Mouse (Mus musculus): Measurements from ENCODE around the gene Stx8. TPM values are rescaled to one million over a fixed set of nuclear protein-coding genes. Genes with fewer than 3 reads are reported as not detected.
A peak's percentile ranks its signal among the peaks of the same experiment; 100 is the strongest.

Stx8 gene
- polyA plus RNA-seq, 1 experiment from 2014 or later = 67.6 TPM

DNA sequence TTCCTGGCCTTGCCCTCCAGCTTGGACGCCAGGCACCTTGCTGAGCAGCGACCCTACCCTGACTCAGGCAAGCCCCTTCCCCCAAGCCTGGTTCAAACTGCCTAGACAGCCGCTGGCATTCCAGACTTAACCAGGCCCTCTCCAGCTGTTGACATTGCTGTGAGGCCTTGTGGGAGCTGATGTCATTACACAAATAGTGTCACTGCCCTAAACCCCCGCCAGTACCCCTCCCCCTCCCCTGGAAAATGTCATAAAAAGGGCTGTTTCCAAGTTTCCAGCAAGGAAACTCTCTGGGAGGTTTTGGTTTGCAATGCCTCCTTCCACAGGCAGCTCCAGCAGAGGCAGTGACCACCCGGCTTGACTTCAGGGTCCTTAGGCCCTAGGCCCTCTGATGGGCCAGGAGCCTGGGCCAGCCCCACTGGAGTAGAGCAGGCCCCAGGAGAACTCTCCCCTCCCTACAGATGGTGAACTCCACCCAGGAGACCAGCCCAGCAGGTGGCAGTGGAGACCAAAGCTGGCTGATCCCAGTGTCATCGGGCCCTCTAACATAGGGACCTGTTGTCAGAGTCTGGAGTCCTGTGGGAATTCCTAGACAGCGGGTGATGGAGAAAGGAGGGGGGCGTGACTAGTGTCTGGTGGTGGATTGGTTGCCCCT lies 246.1 kb downstream of the Stx8 start:
- Histone ChIP-seq H3K36me3 (no peaks in the 10 kb centered on the region), H3K27ac (replicated peaks) (no peak overlapping the region), H3K4me1 (peaks cover 20% of the 10 kb centered on the region), H3K4me2 (replicated peaks) (no peak overlapping the region), H3K4me3 (no peak overlapping the region), H3K27me3 (no peaks in the 10 kb centered on the region), H3K9me3 (no peaks in the 10 kb centered on the region), H3K9ac (replicated peaks) (no peak overlapping the region)
- WGBS = 66% methylated on average over 8 of the region's 8 CpGs
- no peak for ATAC-seq (replicated peaks)

DNA sequence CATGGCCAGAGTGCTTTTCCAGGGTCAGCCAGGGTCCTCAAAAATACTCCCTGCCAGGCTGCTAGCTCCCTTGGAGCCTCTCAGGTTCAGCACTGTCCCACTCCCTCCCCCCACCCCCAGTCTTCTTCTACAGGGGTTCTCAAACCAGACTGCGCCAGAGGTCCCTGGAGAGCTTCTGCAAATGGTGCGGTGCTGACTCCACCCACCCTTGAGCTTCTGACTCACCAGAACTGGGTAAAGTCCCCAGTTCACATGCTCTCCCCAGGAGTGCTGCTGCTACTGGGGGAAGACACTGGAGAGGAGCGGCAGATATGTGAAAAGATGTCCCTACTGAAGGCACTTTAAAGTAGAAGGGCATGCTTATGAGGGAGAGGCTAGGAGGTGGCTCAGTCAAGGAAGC lies 247.9 kb downstream of the Stx8 start:
- H3K27me3 ChIP-seq = no peaks in the 10 kb centered on the region
- no peak for ATAC-seq (replicated peaks)
- H3K36me3 ChIP-seq = no peaks in the 10 kb centered on the region
- no peak overlapping the region for H3K9ac ChIP-seq (replicated peaks)
- 83% methylated on average over 3 of the region's 3 CpGs for whole genome bisulfite sequencing
- H3K4me1 ChIP-seq = peaks cover 20% of the 10 kb centered on the region
- H3K4me3 ChIP-seq = no peak overlapping the region
- no peak overlapping the region for H3K27ac ChIP-seq (replicated peaks)
- H3K4me2 ChIP-seq (replicated peaks) = no peak overlapping the region
- H3K9me3 ChIP-seq = no peaks in the 10 kb centered on the region

DNA sequence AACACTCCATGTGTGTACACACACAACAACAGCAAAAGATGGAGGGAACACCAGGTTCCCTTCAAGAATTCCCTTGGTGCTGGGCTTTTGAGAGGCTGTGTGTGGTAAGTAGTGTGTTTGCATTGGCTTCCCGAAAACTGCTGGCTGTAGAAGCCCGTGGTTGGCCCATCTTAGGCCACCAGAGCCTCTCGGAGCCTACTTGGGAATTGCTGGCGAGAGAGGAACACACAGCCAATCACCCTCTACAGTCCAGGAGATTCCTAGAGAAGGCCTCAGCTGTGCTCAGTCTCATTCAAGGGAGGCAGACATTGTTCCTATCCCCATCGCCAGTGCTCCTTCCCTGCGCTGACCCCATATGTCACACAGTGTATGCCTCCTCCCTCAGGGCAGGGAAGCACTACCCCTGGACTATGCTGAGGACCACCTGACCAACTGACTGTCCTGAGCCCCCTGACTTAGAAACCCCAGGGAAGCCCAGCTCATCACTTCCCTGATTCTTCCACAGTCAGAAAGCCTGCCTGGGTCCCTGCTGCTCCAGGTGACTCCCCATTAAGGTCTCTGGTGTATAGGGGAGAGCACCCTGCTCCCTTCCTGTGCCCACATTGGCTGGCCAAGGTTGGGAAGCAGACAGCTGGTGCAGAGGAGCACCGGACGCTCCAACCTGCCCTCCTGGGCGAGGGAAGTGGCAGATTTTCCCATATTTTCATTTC lies 248.7 kb downstream of the Stx8 start:
- Histone ChIP-seq H3K9ac (replicated peaks) (no peak overlapping the region), H3K36me3 (no peaks in the 10 kb centered on the region), H3K27me3 (no peaks in the 10 kb centered on the region), H3K9me3 (no peaks in the 10 kb centered on the region), H3K27ac (replicated peaks) (peak overlapping the region; percentile 62), H3K4me2 (replicated peaks) (no peak overlapping the region), H3K4me3 (no peak overlapping the region), H3K4me1 (peaks cover 20% of the 10 kb centered on the region)
- peak; percentile 17; the same call in 1 of the 2 replicates for ATAC-seq (replicated peaks)
- WGBS = 51% methylated on average over 9 of the region's 9 CpGs

DNA sequence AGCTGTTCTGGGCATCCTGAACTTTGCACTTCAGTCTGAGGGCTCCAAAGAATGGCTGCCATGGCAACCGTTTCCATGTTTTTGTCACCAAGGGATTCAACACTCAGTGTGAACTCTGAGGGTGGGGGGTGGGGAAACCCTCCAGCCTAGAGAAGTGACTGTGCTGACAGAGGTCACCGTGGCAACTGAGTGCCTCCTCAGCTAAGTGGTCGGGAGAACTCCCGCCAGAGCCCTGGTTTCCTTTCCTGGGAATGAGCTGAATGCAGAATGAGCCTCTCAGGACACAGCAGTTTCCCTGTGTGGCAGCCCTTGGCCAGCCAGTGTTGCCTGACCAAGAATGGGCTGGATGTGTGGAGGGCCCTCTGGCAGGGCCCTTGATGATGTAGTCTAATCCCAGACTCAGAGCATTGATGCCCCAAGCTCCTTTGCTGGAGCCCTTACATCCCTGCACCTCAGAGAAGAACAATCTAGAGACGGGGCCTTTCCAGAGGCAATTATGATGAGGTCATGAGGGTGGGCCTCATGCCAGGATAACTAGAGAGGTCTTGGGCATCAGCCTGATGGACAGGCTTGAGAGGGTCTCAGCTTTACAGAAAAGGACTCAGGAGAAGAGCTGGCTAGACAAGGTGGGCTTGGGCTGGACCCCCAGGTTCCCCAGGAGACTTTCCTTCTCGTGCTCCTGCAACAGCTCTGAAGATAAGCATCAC lies 249.4 kb downstream of the Stx8 start:
- no peak overlapping the region for H3K4me2 ChIP-seq (replicated peaks)
- H3K4me3 ChIP-seq = no peak overlapping the region
- H3K4me1 ChIP-seq = peaks cover 20% of the 10 kb centered on the region
- H3K9me3 ChIP-seq = no peaks in the 10 kb centered on the region
- 13% methylated on average over 6 of the region's 6 CpGs for WGBS
- H3K36me3 ChIP-seq = no peaks in the 10 kb centered on the region
- H3K27ac ChIP-seq (replicated peaks) = peak overlapping the region; percentile 62
- H3K9ac ChIP-seq (replicated peaks) = no peak overlapping the region
- no peaks in the 10 kb centered on the region for H3K27me3 ChIP-seq
- peak; percentile 68 for ATAC-seq (replicated peaks)

DNA sequence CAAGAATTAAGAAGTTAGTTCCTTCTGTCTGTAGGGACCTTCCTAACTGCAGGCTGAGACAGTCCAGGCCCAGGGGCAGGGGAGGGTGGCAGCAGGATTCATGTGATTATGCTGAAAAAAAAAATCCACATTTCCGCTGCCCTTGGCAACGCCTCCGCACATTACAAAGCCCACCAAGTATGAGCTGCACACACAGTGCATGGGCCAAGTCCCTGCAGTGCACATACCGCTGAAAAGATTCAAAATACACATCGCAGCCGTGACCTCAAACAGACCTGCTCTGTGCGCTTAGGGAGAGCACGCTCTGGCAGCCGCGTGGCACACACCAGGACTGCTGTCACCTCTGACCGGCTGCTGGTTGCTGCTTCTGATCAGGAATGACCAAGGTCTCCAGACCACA lies 250.0 kb downstream of the Stx8 start:
- peak; percentile 27 for ATAC-seq (replicated peaks)
- Histone ChIP-seq H3K36me3 (no peaks in the 10 kb centered on the region), H3K4me2 (replicated peaks) (no peak overlapping the region), H3K9me3 (no peaks in the 10 kb centered on the region), H3K27ac (replicated peaks) (peak overlapping the region; percentile 62), H3K27me3 (no peaks in the 10 kb centered on the region), H3K4me3 (no peak overlapping the region), H3K9ac (replicated peaks) (no peak overlapping the region), H3K4me1 (peaks cover 20% of the 10 kb centered on the region)
- 45% methylated on average over 11 of the region's 11 CpGs for WGBS

DNA sequence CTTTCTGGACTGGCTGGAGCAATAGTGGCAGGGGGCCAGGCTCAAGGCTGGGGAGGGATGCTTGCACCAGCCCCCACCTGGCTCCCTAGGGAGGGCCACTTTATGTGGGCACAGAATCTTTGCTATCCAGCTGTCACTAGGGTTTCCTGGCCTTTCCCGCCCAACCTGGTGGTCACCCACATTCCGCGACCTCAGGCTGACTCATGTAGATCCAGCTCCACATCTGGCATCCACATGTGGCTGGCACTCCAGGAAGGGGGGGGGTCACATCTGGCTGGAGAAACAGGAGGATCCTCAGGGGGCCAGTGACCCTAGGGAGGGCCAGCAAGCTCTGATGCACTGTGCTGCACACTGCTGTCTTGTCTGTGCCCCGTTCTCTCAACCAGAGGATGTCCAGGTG lies 254.7 kb downstream of the Stx8 start:
- peaks cover 8% of the 10 kb centered on the region for H3K4me1 ChIP-seq
- no peaks in the 10 kb centered on the region for H3K9me3 ChIP-seq
- H3K9ac ChIP-seq (replicated peaks) = no peak overlapping the region
- no peaks in the 10 kb centered on the region for H3K27me3 ChIP-seq
- WGBS = 95% methylated on average over 4 of the region's 4 CpGs
- no peak overlapping the region for H3K4me3 ChIP-seq
- H3K27ac ChIP-seq (replicated peaks) = no peak overlapping the region
- no peak for ATAC-seq (replicated peaks)
- H3K36me3 ChIP-seq = no peaks in the 10 kb centered on the region
- H3K4me2 ChIP-seq (replicated peaks) = no peak overlapping the region

DNA sequence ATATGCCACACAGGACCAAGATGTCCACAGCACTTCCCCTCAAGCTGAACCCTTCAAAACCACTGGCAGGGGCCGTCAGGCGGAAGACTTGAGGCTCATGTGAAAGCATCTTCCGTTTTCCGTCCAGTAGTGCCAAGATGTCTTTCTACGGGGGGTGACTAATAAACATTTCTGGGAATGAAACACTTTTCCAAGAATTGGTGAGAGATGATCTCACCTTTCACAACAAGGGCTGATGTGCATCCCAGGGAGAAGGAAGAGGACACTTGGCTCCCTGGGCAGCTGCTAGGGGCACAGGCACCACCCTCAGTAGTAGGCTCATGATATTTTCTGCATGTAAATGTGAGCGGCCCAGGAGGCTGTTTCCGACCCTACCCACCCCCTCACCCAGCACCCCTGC lies 256.2 kb downstream of the Stx8 start:
- Histone ChIP-seq H3K4me2 (replicated peaks) (no peak overlapping the region), H3K27ac (replicated peaks) (no peak overlapping the region), H3K9me3 (no peaks in the 10 kb centered on the region), H3K27me3 (no peaks in the 10 kb centered on the region), H3K36me3 (no peaks in the 10 kb centered on the region), H3K4me1 (no peaks in the 10 kb centered on the region), H3K9ac (replicated peaks) (no peak overlapping the region), H3K4me3 (no peak overlapping the region)
- ATAC-seq (replicated peaks) = no peak
- WGBS = 93% methylated on average over 7 of the region's 7 CpGs

DNA sequence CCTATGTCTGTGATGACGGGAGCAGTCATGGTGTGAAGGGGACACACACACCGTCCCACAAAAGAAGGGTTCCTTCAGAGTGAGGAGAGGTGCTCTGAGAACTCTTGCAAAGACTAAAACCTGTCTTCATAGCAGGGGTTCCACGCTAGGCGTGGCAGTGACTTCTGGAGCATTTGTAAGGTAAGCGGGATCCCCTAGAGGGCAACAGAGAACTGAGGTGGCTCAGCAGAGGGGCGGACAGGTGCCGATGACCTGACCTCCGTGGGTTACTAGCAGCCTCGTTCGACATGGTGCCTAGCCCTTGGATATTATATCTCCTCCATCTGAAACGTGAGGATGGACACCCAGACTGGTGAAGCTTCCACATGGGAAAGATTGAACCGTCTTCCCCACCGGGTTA lies 257.1 kb downstream of the Stx8 start:
- Histone ChIP-seq H3K36me3 (no peaks in the 10 kb centered on the region), H3K27me3 (no peaks in the 10 kb centered on the region), H3K4me1 (no peaks in the 10 kb centered on the region), H3K27ac (replicated peaks) (no peak overlapping the region), H3K9me3 (no peaks in the 10 kb centered on the region), H3K4me3 (no peak overlapping the region), H3K4me2 (replicated peaks) (no peak overlapping the region), H3K9ac (replicated peaks) (no peak overlapping the region)
- 70% methylated on average over 13 of the region's 13 CpGs for WGBS
- ATAC-seq (replicated peaks) = no peak

DNA sequence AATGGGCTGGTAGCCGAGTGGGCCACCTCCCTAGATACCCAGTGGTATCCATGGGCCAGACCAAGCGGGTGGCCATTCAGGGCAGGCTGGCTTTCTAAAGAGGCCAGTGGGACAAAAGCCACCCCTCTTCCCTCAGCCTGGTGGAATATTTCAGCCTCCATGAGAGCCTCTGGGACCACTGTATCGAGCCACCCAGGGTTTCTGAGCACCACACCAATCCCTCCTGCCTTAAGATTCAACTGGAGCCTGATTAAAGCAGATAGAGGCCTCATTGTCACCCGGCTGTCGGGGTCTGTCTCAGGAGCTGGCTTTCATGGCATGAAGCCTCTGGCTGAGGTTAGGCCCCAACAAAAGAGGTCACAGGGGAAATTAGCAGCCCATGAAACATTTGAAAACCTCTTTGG lies 260.7 kb downstream of the Stx8 start:
- peaks cover 7% of the 10 kb centered on the region for H3K4me1 ChIP-seq
- H3K9ac ChIP-seq (replicated peaks) = no peak overlapping the region
- H3K36me3 ChIP-seq = no peaks in the 10 kb centered on the region
- no peaks in the 10 kb centered on the region for H3K27me3 ChIP-seq
- H3K9me3 ChIP-seq = no peaks in the 10 kb centered on the region
- H3K4me3 ChIP-seq = no peak overlapping the region
- no peak for ATAC-seq (replicated peaks)
- no peak overlapping the region for H3K27ac ChIP-seq (replicated peaks)
- H3K4me2 ChIP-seq (replicated peaks) = no peak overlapping the region
- WGBS = 24% methylated on average over 5 of the region's 5 CpGs

DNA sequence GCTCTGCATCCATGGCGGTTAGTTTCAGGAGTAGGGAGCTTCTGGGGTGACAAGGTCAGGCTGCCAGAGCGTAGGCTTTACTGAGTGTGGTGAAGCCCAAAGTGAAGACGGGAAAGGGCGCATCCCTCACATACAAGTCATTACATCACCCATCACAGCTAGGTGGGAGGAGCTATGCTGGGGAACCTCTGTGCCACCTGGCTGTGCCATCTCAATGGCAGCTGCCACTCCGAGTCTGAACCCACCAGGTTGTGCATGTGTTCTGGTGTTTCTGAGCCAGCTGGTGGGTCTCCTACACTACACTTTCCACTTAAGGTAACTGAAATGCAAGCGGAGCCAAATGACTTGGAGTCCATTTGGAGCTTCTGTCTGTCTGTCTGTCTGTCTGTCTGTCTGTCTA lies 261.8 kb downstream of the Stx8 start:
- Histone ChIP-seq H3K9ac (replicated peaks) (no peak overlapping the region), H3K27me3 (no peaks in the 10 kb centered on the region), H3K9me3 (no peaks in the 10 kb centered on the region), H3K4me2 (replicated peaks) (no peak overlapping the region), H3K27ac (replicated peaks) (no peak overlapping the region), H3K36me3 (no peaks in the 10 kb centered on the region), H3K4me1 (peaks cover 7% of the 10 kb centered on the region), H3K4me3 (no peak overlapping the region)
- WGBS = 88% methylated on average over 6 of the region's 6 CpGs
- ATAC-seq (replicated peaks) = no peak

DNA sequence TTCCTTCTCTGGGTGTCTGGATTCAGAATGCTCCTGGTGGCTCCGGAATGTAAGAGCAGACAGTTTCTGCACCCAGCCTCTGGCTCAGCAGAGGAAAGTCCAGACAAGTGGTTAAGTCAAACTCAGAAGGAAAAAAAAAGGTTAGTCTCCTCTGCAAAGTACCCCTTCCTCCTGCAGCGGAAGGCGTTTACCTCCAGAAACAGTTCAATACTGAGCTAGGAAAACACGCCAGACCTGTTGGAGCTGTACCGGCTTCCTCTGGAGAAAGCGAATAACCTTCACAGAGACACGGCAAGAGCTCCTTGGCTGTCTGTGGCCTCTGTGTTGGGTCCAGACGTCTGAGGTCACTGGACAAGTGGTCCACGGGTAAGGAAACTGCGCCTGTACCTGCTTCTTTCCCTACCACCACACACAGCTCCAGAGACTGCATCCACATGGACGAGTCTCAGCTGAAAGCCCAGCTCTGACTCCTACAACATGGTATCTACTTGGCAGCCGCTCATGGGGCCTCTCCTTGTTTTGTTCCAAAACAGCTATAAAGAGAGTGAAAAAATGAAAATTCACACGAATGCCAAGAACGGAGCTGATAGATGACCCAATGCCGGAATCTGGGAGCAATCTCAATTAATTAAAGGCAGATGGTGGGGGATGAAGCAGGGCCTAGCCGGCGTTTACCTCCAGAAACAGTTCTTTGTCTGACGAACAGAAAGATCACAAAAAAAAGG lies 263.1 kb downstream of the Stx8 start:
- H3K9me3 ChIP-seq = no peaks in the 10 kb centered on the region
- no peak overlapping the region for H3K4me2 ChIP-seq (replicated peaks)
- H3K4me1 ChIP-seq = peaks cover 10% of the 10 kb centered on the region
- peak overlapping the region; percentile 18; the same call in 1 of the 2 replicates for H3K27ac ChIP-seq (replicated peaks)
- H3K9ac ChIP-seq (replicated peaks) = no peak overlapping the region
- ATAC-seq (replicated peaks) = no peak
- WGBS = 48% methylated on average over 18 of the region's 18 CpGs
- H3K4me3 ChIP-seq = no peak overlapping the region
- no peaks in the 10 kb centered on the region for H3K36me3 ChIP-seq
- H3K27me3 ChIP-seq = no peaks in the 10 kb centered on the region

DNA sequence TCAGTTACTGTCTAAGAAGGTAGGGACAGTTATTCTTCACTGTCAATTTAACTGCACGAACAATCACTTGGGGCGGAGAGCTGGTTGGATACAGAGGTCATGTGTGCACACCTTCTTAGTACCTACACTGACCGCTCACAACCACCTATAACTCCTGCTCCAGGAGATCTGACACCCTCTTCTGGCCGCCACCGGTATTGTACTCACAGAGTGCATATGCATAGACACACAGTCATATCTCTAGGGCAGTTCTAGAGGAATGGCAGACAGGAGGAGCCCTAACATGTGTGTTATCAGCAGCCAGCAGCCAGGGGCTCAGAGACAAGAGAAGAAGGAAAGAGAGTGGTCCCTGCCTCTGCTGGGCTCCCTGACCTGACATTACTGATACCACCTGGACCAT lies 265.6 kb downstream of the Stx8 start:
- no peak for ATAC-seq (replicated peaks)
- 96% methylated on average over 5 of the region's 5 CpGs for WGBS

More for the DNA sequence above, 265.6 kb downstream of the Stx8 start:
- Histone ChIP-seq H3K4me2 (replicated peaks) (no peak overlapping the region), H3K9me3 (no peaks in the 10 kb centered on the region), H3K27me3 (no peaks in the 10 kb centered on the region), H3K36me3 (no peaks in the 10 kb centered on the region), H3K4me1 (peaks cover 10% of the 10 kb centered on the region), H3K9ac (replicated peaks) (no peak overlapping the region), H3K27ac (replicated peaks) (no peak overlapping the region), H3K4me3 (no peak overlapping the region)
